Mouse (Mus musculus) ES-E14 (cell line): ENCODE measurements around the gene Fam178b. TPM values are rescaled to one million over a fixed set of nuclear protein-coding genes. Genes with fewer than 3 reads are reported as not detected.

ENCODE experiments used
- DNase-seq: peaks from one replicate; pipeline ENCODE4 v3.0.0-alpha.2; 2013; ENCODE audit warnings: low read depth, low spot score
- H3K27ac ChIP-seq: 2 replicates; pipeline ENCODE4 v1.5.1; 2012; ENCODE audit warnings: low read depth, mild to moderate bottlenecking, low read length, moderate library complexity, mixed read lengths; ENCODE audit not compliant: poor library complexity, insufficient read depth, severe bottlenecking
- H3K36me3 ChIP-seq: 2 replicates; pipeline ENCODE4 v1.6.1; 2012; ENCODE audit warnings: mild to moderate bottlenecking, low read length, moderate library complexity, mixed read lengths; ENCODE audit not compliant: control insufficient read depth, poor library complexity, insufficient read depth, severe bottlenecking
- H3K4me1 ChIP-seq, 2 experiments: fragments of 150-350 bp in 1 of 2; sonication (generic) in 1 of 2; 2 replicates each; pipeline ENCODE4 v1.6.1; 2012; ENCODE audit warnings: low read length in 2 of 2, mild to moderate bottlenecking in 1 of 2, mixed read lengths in 1 of 2; ENCODE audit not compliant: control insufficient read depth in 2 of 2, insufficient read depth in 2 of 2, poor library complexity in 1 of 2
- H3K4me3 ChIP-seq, 2 experiments: fragments of 150-350 bp in 1 of 2; sonication (generic) in 1 of 2; 2 replicates each; pipeline ENCODE4 v1.5.1; 2012; ENCODE audit warnings: low read length in 2 of 2, low read depth in 1 of 2, mild to moderate bottlenecking in 1 of 2, mixed read lengths in 1 of 2; ENCODE audit not compliant: insufficient read depth in 1 of 2, poor library complexity in 1 of 2, severe bottlenecking in 1 of 2
- H3K9ac ChIP-seq: 2 replicates; pipeline ENCODE4 v1.6.1; 2012; ENCODE audit warnings: low read depth, mild to moderate bottlenecking, low read length, mixed read lengths; ENCODE audit not compliant: poor library complexity, insufficient read depth, severe bottlenecking
- H3K9me3 ChIP-seq: fragments of 150-350 bp; sonication (generic); 2 replicates; pipeline ENCODE4 v1.6.1; 2012; ENCODE audit warnings: low read depth, mild to moderate bottlenecking, low read length; ENCODE audit not compliant: control insufficient read depth, insufficient read depth
- CHD2 ChIP-seq: IDR thresholded peaks from 2 replicates; pipeline ENCODE4 v1.6.1; 2014; ENCODE audit warnings: mild to moderate bottlenecking, low read depth, low read length, inconsistent platforms
- HCFC1 ChIP-seq: IDR thresholded peaks from 2 replicates; pipeline ENCODE4 v1.6.1; 2012; ENCODE audit warnings: low read length, inconsistent platforms, borderline replicate concordance; ENCODE audit not compliant: insufficient read depth
- MAFK ChIP-seq: IDR thresholded peaks from 2 replicates; pipeline ENCODE4 v1.6.1; 2014; ENCODE audit warnings: mild to moderate bottlenecking, low read depth, low read length, inconsistent platforms; ENCODE audit not compliant: insufficient read depth
- ZC3H11A ChIP-seq: IDR thresholded peaks from 2 replicates; pipeline ENCODE4 v1.6.1; 2012; ENCODE audit warnings: low read depth, mild to moderate bottlenecking, inconsistent platforms, low read length, borderline replicate concordance
- ZNF384 ChIP-seq: IDR thresholded peaks from 2 replicates; pipeline ENCODE4 v1.6.1; 2012; ENCODE audit warnings: low read depth, low read length, inconsistent platforms
- in situ Hi-C, 2 experiments: fragments of 600-800 bp; cut with MboI; formaldehyde crosslinking; loops; one replicate each; pipeline ENCODE4 v1.15.1; 2025; ENCODE audit warnings: low sequenced_read_pairs in 2 of 2, inconsistent platforms in 1 of 2; ENCODE audit not compliant: unreplicated experiment in 2 of 2
- total RNA-seq: library from RNA; depleted of rRNA; stranded (reverse); fragments of 300-350 nt; gene quantifications from 2 replicates; pipeline ENCODE4 v1.2.3, GENCODE M21; 2012

The Fam178b gene
- total RNA-seq, 1 experiment = 8.0 TPM

- in situ Hi-C loops = no loop called here
- no peak overlapping the region for H3K27ac ChIP-seq
- TF ChIP-seq HCFC1 (no peak), CHD2 (no peak)
- H3K36me3 ChIP-seq = no peaks in the 10 kb centered on the region; the same call in 1 of the 2 replicates
- no peak for DNase-seq
- peak overlapping the region; percentile 49 for H3K9ac ChIP-seq
- H3K4me3 ChIP-seq = peak overlapping the region; percentile 89 to 97
- H3K9me3 ChIP-seq = no peaks in the 10 kb centered on the region
- H3K4me1 ChIP-seq = peaks cover 3 to 16% of the 10 kb centered on the region in 2 experiments; a peak in 2 of 4 replicates
Observed at GRCm38 (mm10) chr1:36557457-36558011, 125.4 kb downstream of the Fam178b start.

GRCm38 (mm10) chr1:36556553-36557456 is 126.2 kb downstream of the Fam178b start:
- Histone ChIP-seq H3K4me1 (peaks cover 3 to 13% of the 10 kb centered on the region in 2 experiments; a peak in 2 of 4 replicates), H3K27ac (peak overlapping the region; percentile 4; the same call in 1 of the 2 replicates), H3K36me3 (peaks cover 4% of the 10 kb centered on the region; the same call in 1 of the 2 replicates), H3K4me3 (peak overlapping the region; percentile 89 to 97), H3K9ac (peak overlapping the region; percentile 69), H3K9me3 (no peaks in the 10 kb centered on the region)
- peak; percentile 89 for DNase-seq
- in situ Hi-C loops = no loop called here
- TF ChIP-seq ZC3H11A = no peak
- TF ChIP-seq HCFC1 = 0 out of 2 replicates have a peak, but pooled peaks have one; percentile 26
- no peak for TF ChIP-seq CHD2

DNA sequence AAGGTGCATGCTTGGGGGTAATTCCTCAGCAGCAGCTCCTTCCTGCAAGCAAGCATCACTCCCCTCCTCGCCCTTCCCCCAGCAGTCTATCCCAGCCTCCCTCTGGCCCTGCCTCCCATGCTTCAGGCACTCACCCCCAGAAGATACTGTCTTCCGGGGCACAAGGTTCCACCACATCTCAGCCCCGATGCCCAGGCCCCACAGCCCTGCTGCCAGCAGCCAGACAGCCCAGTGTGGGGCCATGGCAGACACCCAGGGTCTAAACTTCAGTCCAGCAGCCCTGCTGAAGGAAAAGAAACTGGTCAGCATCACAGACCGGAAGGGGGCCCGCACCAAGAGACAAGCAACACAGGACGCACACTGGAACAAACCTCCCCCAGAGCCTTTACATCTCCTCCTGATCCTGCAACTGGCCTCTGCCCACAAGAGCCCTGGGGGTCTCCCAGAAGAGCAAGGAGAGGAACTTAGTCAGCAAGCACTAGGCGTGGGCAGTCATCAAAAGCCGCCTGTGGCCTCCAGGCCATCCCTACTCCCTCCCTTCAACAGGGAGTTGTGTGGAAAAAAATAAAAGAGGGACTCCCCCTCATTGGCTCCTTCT is 127.1 kb downstream of the Fam178b start:
- Histone ChIP-seq H3K4me1 (peaks cover 3 to 12% of the 10 kb centered on the region in 2 experiments; a peak in 2 of 4 replicates), H3K9me3 (no peaks in the 10 kb centered on the region), H3K27ac (no peak overlapping the region; the same call in 1 of the 2 replicates), H3K9ac (peak overlapping the region; percentile 69; the same call in 1 of the 2 replicates), H3K4me3 (peak overlapping the region; percentile 89 to 97), H3K36me3 (peaks cover 8% of the 10 kb centered on the region)
- no peak for TF ChIP-seq HCFC1
- TF ChIP-seq CHD2 = no peak
- no peak for TF ChIP-seq ZC3H11A
- no peak for TF ChIP-seq MAFK
- TF ChIP-seq ZNF384 = no peak
- no peak for DNase-seq
- in situ Hi-C loops = no loop called here

DNA sequence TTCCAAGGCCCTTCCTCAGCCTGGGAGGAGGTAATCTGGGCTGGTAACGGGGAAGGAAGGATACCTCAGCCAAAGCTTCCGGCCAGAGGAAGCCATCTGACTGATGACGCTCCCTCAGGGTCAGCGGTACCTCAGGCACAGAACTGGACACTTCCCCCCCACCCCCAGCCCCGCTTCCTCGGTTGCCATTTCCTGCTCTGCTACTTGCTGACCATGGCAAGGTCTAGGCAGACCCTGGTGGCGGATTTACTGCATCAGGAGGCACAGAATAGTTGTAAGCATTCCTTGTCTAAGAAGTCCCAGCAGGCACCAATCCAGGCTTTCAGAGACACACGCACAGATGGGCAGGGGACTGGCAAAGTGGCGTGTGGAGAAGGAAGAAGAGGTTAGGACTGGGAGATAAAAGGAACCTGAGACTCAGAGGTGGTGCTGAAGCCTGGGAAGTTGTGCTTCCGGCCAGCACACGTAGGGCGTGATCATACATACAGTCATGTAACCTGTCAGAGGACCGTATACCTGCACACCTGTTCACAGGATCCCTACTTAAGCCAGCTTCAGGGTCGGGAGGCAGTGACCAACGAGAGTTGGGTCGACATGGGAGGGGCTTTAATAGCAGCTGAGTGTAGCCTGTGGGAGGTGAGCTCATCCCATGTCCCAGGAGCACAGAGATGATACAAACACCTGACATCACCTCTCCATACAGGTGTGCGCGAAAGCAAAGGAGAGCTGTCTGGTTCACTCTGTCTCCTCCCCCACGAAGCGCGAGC is 128.2 kb downstream of the Fam178b start:
- H3K27ac ChIP-seq = no peak overlapping the region

More for the DNA sequence above, 128.2 kb downstream of the Fam178b start:
- peaks cover 13% of the 10 kb centered on the region for H3K36me3 ChIP-seq
- H3K9me3 ChIP-seq = no peaks in the 10 kb centered on the region
- TF ChIP-seq HCFC1 (no peak), ZC3H11A (no peak), ZNF384 (no peak), CHD2 (no peak), MAFK (no peak)
- H3K4me3 ChIP-seq = no peak overlapping the region
- peaks cover 3 to 12% of the 10 kb centered on the region in 2 experiments; a peak in 2 of 4 replicates for H3K4me1 ChIP-seq
- in situ Hi-C loops = no loop called here
- no peak overlapping the region for H3K9ac ChIP-seq
- DNase-seq = no peak
